Mouse (Mus musculus) limb, embryonic 12.5 days (tissue): ENCODE data around the gene Magi2. TPM values are rescaled to one million over a fixed set of nuclear protein-coding genes. Genes with fewer than 3 reads are reported as not detected.
A peak's percentile ranks its signal among the peaks of the same experiment; 100 is the strongest.

Experiments used
- ATAC-seq: fragments of 200-750 bp; cut with Nextera tagmentation; 2 replicates; pipeline ENCODE4 v1.8.0; 2017; ENCODE audit warnings: low read depth, moderate TSS enrichment; ENCODE audit not compliant: insufficient number of reproducible peaks, insufficient read depth, low FRiP score, low TSS enrichment
- H3K27ac ChIP-seq: fragments of 300-500 bp; sonication (generic); 2 replicates; pipeline ENCODE4 v1.5.1; 2016; ENCODE audit warnings: mild to moderate bottlenecking, moderate library complexity
- H3K27me3 ChIP-seq: fragments of 300-500 bp; sonication (generic); 2 replicates; pipeline ENCODE4 v1.6.1; 2016; ENCODE audit warnings: mild to moderate bottlenecking, moderate library complexity
- H3K36me3 ChIP-seq: fragments of 300-500 bp; sonication (generic); 2 replicates; pipeline ENCODE4 v1.6.1; 2016; ENCODE audit warnings: mild to moderate bottlenecking, moderate library complexity
- H3K4me1 ChIP-seq: fragments of 300-500 bp; sonication (generic); replicated peaks from 2 replicates; pipeline ENCODE4 v1.6.1; 2016
- H3K4me2 ChIP-seq: fragments of 300-500 bp; sonication (generic); 2 replicates; pipeline ENCODE4 v1.6.1; 2016; ENCODE audit warnings: mild to moderate bottlenecking, moderate library complexity
- H3K4me3 ChIP-seq: fragments of 300-500 bp; sonication (generic); replicated peaks from 2 replicates; pipeline ENCODE4 v1.5.1; 2016; ENCODE audit warnings: mild to moderate bottlenecking
- H3K9ac ChIP-seq: fragments of 300-500 bp; sonication (generic); replicated peaks from 2 replicates; pipeline ENCODE4 v1.6.1; 2016; ENCODE audit warnings: mild to moderate bottlenecking, moderate library complexity
- H3K9me3 ChIP-seq: fragments of 300-500 bp; sonication (generic); 2 replicates; pipeline ENCODE4 v1.6.1; 2016; ENCODE audit warnings: mild to moderate bottlenecking, moderate library complexity
- WGBS: fragments of 180-500 bp; shearing (Covaris S2); methylation state at CpG from one replicate; pipeline ENCODE4 v1.1.7; 2016; 5-methylcytosine and 5-hydroxymethylcytosine counted together
- polyA plus RNA-seq: library from polyadenylated mRNA; unstranded; fragments of >200 nt; fragmentation: Nextera tagmentation; extraction: Ambion mirVana; gene quantifications from 2 replicates; pipeline ENCODE4 v1.2.1, GENCODE M21; 2016

The Magi2 gene
- polyA plus RNA-seq, 1 experiment from 2014 or later = 7.0 TPM

- Histone ChIP-seq H3K9me3 (no peaks in the 10 kb centered on the region), H3K9ac (no peak overlapping the region), H3K4me3 (no peak overlapping the region), H3K27me3 (no peaks in the 10 kb centered on the region), H3K36me3 (no peaks in the 10 kb centered on the region), H3K4me2 (no peak overlapping the region), H3K27ac (no peak overlapping the region), H3K4me1 (no peaks in the 10 kb centered on the region)
- no peak for ATAC-seq
- 90% methylated on average over 4 of the region's 4 CpGs for WGBS
Measured at GRCm38 (mm10) chr5:19870406-19870805, 643.6 kb downstream of the Magi2 start.

GRCm38 (mm10) chr5:19891693-19892092, 664.9 kb downstream of the Magi2 start:
- Histone ChIP-seq H3K4me1 (no peaks in the 10 kb centered on the region), H3K36me3 (no peaks in the 10 kb centered on the region), H3K4me3 (no peak overlapping the region), H3K9me3 (no peaks in the 10 kb centered on the region), H3K9ac (no peak overlapping the region), H3K27me3 (no peaks in the 10 kb centered on the region), H3K27ac (no peak overlapping the region), H3K4me2 (no peak overlapping the region)
- 80% methylated on average over 3 of the region's 3 CpGs for WGBS
- no peak for ATAC-seq

GRCm38 (mm10) chr5:19895893-19896292, 669.1 kb downstream of the Magi2 start:
- H3K27ac ChIP-seq = no peak overlapping the region
- no peaks in the 10 kb centered on the region for H3K9me3 ChIP-seq
- H3K4me3 ChIP-seq = no peak overlapping the region
- H3K4me1 ChIP-seq = no peaks in the 10 kb centered on the region
- no peaks in the 10 kb centered on the region for H3K27me3 ChIP-seq
- no peak overlapping the region for H3K4me2 ChIP-seq
- ATAC-seq = no peak
- no peak overlapping the region for H3K9ac ChIP-seq
- H3K36me3 ChIP-seq = no peaks in the 10 kb centered on the region
- WGBS = 82% methylated on average over 6 of the region's 6 CpGs

GRCm38 (mm10) chr5:19901625-19902024, 674.8 kb downstream of the Magi2 start:
- Histone ChIP-seq H3K4me3 (no peak overlapping the region), H3K4me2 (no peak overlapping the region), H3K9me3 (no peaks in the 10 kb centered on the region), H3K4me1 (no peaks in the 10 kb centered on the region), H3K27ac (no peak overlapping the region), H3K27me3 (peaks cover 4% of the 10 kb centered on the region; the same call in 1 of the 2 replicates), H3K36me3 (no peaks in the 10 kb centered on the region), H3K9ac (no peak overlapping the region)
- WGBS = 73% methylated on average over 8 of the region's 8 CpGs
- no peak for ATAC-seq

- Histone ChIP-seq H3K27me3 (peaks cover 34% of the 10 kb centered on the region), H3K27ac (no peak overlapping the region), H3K36me3 (no peaks in the 10 kb centered on the region), H3K9ac (no peak overlapping the region), H3K9me3 (no peaks in the 10 kb centered on the region), H3K4me2 (no peak overlapping the region), H3K4me1 (peaks cover 16% of the 10 kb centered on the region; the same call in 1 of the 2 replicates), H3K4me3 (no peak overlapping the region)
- ATAC-seq = no peak
- 73% methylated on average over 4 of the region's 4 CpGs for WGBS
Measured at GRCm38 (mm10) chr5:19906636-19907035, 679.8 kb downstream of the Magi2 start.

- no peak; the same call in 1 of the 2 replicates for ATAC-seq
- peak overlapping the region; percentile 36 for H3K4me3 ChIP-seq
- peak overlapping the region; percentile 9 for H3K9ac ChIP-seq
- peaks cover 34% of the 10 kb centered on the region for H3K27me3 ChIP-seq
- H3K9me3 ChIP-seq = no peaks in the 10 kb centered on the region
- 8% methylated on average over 12 of the region's 12 CpGs for WGBS
- H3K4me2 ChIP-seq = peak overlapping the region; percentile 68
- H3K27ac ChIP-seq = no peak overlapping the region
- H3K4me1 ChIP-seq = peaks cover 16% of the 10 kb centered on the region; the same call in 1 of the 2 replicates
- no peaks in the 10 kb centered on the region for H3K36me3 ChIP-seq
Measured at GRCm38 (mm10) chr5:19907381-19907982, 680.6 kb downstream of the Magi2 start.

- H3K36me3 ChIP-seq = no peaks in the 10 kb centered on the region
- peaks cover 16% of the 10 kb centered on the region; the same call in 1 of the 2 replicates for H3K4me1 ChIP-seq
- peaks cover 34% of the 10 kb centered on the region for H3K27me3 ChIP-seq
- H3K9ac ChIP-seq = peak overlapping the region; percentile 9
- no peak; the same call in 1 of the 2 replicates for ATAC-seq
- H3K27ac ChIP-seq = no peak overlapping the region
- H3K9me3 ChIP-seq = no peaks in the 10 kb centered on the region
- WGBS = 5% methylated on average over 16 of the region's 16 CpGs
- peak overlapping the region; percentile 36 for H3K4me3 ChIP-seq
- H3K4me2 ChIP-seq = peak overlapping the region; percentile 68
Measured at GRCm38 (mm10) chr5:19907983-19908705, 681.3 kb downstream of the Magi2 start.

- no peaks in the 10 kb centered on the region for H3K36me3 ChIP-seq
- no peak overlapping the region for H3K27ac ChIP-seq
- H3K27me3 ChIP-seq = peaks cover 34% of the 10 kb centered on the region
- H3K9me3 ChIP-seq = no peaks in the 10 kb centered on the region
- 2% methylated on average over 5 of the region's 5 CpGs for WGBS
- peak overlapping the region; percentile 68 for H3K4me2 ChIP-seq
- peaks cover 16% of the 10 kb centered on the region; the same call in 1 of the 2 replicates for H3K4me1 ChIP-seq
- ATAC-seq = no peak
- peak overlapping the region; percentile 36 for H3K4me3 ChIP-seq
- no peak overlapping the region for H3K9ac ChIP-seq
Measured at GRCm38 (mm10) chr5:19908706-19909060, 681.8 kb downstream of the Magi2 start.

GRCm38 (mm10) chr5:19909071-19909470, 682.2 kb downstream of the Magi2 start:
- H3K9me3 ChIP-seq = no peaks in the 10 kb centered on the region
- H3K27ac ChIP-seq = no peak overlapping the region
- no peaks in the 10 kb centered on the region for H3K36me3 ChIP-seq
- WGBS = 5% methylated on average over 11 of the region's 11 CpGs
- H3K27me3 ChIP-seq = peaks cover 34% of the 10 kb centered on the region
- peak overlapping the region; percentile 36 for H3K4me3 ChIP-seq
- H3K9ac ChIP-seq = no peak overlapping the region
- peak overlapping the region; percentile 68 for H3K4me2 ChIP-seq
- peaks cover 16% of the 10 kb centered on the region; the same call in 1 of the 2 replicates for H3K4me1 ChIP-seq
- no peak for ATAC-seq

- peaks cover 16% of the 10 kb centered on the region; the same call in 1 of the 2 replicates for H3K4me1 ChIP-seq
- 69% methylated on average over 7 of the region's 7 CpGs for WGBS
- ATAC-seq = no peak
- no peaks in the 10 kb centered on the region for H3K9me3 ChIP-seq
- no peak overlapping the region for H3K4me2 ChIP-seq
- no peak overlapping the region for H3K4me3 ChIP-seq
- H3K9ac ChIP-seq = no peak overlapping the region
- H3K27ac ChIP-seq = no peak overlapping the region
- peaks cover 34% of the 10 kb centered on the region for H3K27me3 ChIP-seq
- H3K36me3 ChIP-seq = no peaks in the 10 kb centered on the region
Measured at GRCm38 (mm10) chr5:19909664-19910063, 682.8 kb downstream of the Magi2 start.

- H3K36me3 ChIP-seq = no peaks in the 10 kb centered on the region
- H3K4me1 ChIP-seq = no peaks in the 10 kb centered on the region
- no peak overlapping the region for H3K27ac ChIP-seq
- no peaks in the 10 kb centered on the region for H3K27me3 ChIP-seq
- no peaks in the 10 kb centered on the region for H3K9me3 ChIP-seq
- H3K4me3 ChIP-seq = no peak overlapping the region
- WGBS = 88% methylated on average over 3 of the region's 3 CpGs
- H3K9ac ChIP-seq = no peak overlapping the region
- no peak for ATAC-seq
- no peak overlapping the region for H3K4me2 ChIP-seq
Measured at GRCm38 (mm10) chr5:19932102-19932501, 705.3 kb downstream of the Magi2 start.
